Mouse (Mus musculus) ES-E14 (cell line): ENCODE measurements around the gene Tpm3.

Experiments
- CHD2 ChIP-seq: IDR thresholded peaks from 2 replicates; pipeline ENCODE4 v1.6.1; 2014; ENCODE audit warnings: mild to moderate bottlenecking, low read depth, low read length, inconsistent platforms
- HCFC1 ChIP-seq: IDR thresholded peaks from 2 replicates; pipeline ENCODE4 v1.6.1; 2012; ENCODE audit warnings: low read length, inconsistent platforms, borderline replicate concordance; ENCODE audit not compliant: insufficient read depth
- MAFK ChIP-seq: IDR thresholded peaks from 2 replicates; pipeline ENCODE4 v1.6.1; 2014; ENCODE audit warnings: mild to moderate bottlenecking, low read depth, low read length, inconsistent platforms; ENCODE audit not compliant: insufficient read depth
- ZNF384 ChIP-seq: IDR thresholded peaks from 2 replicates; pipeline ENCODE4 v1.6.1; 2012; ENCODE audit warnings: low read depth, low read length, inconsistent platforms

GRCm38 (mm10) chr3:90094453-90094852 is 22.0 kb downstream of the Tpm3 start:
- no peak for TF ChIP-seq MAFK
- TF ChIP-seq ZNF384: no peak
- no peak for TF ChIP-seq CHD2
- TF ChIP-seq HCFC1: no peak
